Mouse (Mus musculus): ENCODE results near the gene Sema5a. TPM values are rescaled to one million over a fixed set of nuclear protein-coding genes. Genes with fewer than 3 reads are reported as not detected.

Sema5a gene
- total RNA-seq, 4 experiments from 2014 or later, result 1.2 to 2.3 (median 1.9) TPM

- DNase-seq (ENCODE audit: low spot score in 2 of 2), result no peak
Observed at GRCm38 (mm10) chr15:32247281-32247680, 2.7 kb downstream of the Sema5a start.

DNA sequence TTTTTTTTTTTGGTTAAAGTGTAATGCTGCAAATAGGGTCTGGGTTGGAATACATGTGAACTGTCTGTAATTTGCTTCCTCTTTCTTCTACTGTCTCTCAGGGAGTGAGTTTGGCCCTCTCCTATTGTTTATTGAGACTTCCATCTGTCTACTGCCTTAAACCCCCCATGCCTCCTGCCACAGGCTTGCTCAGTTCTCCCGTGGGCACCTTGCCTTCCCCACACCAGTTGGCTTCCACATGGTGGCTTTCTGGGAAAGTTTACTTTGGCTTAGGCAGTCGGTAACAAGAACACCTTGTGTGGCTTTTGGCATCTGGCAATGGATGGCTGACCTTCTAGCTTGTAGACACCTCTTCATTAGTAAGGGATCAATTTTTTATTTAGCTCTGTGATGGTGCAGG lies 10.2 kb downstream of the Sema5a start:
- DNase-seq (ENCODE audit: low spot score in 2 of 2), result no peak

DNA sequence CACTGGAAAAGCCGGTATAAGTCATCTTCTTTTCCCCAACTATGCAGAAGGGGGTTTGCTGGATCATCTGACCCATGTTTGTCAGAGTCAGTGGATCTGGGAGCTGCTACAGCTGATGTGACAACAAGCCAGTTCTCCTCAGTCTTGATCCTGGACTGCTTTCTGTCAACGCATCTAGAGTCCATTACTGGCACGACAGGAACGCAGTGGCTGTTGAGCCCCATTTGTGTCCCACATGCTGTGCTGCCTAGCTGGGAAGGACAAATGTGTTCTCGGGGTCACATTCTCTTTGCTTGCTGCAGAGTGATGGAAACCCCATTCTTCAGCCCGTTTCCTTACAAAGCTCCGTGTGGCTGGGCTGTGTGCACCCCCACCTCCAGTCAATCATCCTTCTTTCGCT lies 12.7 kb downstream of the Sema5a start:
- DNase-seq (ENCODE audit: low spot score in 2 of 2), result no peak

DNA sequence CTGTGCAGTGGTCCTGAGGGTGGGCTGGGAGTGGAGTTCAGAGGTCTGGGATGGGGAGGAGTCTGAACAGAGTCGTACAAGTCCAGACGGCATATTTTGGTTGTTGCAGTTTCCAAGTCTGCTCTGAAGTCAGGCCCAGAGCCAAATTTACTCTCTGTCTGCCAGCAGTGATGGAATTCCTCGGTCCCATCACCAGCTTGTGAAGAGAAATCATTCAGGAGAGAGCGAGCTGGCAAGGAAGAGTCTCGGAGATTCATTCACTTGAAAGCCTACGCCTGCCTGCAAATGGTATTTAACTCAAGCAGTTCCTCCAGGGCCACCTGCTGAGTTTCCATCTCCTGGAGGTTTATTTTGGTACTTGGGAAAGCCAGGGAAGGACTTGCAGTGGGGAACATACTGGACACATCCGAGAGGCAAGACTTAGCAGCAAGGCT lies 13.3 kb downstream of the Sema5a start:
- no peak for DNase-seq (ENCODE audit: low spot score in 2 of 2)

DNA sequence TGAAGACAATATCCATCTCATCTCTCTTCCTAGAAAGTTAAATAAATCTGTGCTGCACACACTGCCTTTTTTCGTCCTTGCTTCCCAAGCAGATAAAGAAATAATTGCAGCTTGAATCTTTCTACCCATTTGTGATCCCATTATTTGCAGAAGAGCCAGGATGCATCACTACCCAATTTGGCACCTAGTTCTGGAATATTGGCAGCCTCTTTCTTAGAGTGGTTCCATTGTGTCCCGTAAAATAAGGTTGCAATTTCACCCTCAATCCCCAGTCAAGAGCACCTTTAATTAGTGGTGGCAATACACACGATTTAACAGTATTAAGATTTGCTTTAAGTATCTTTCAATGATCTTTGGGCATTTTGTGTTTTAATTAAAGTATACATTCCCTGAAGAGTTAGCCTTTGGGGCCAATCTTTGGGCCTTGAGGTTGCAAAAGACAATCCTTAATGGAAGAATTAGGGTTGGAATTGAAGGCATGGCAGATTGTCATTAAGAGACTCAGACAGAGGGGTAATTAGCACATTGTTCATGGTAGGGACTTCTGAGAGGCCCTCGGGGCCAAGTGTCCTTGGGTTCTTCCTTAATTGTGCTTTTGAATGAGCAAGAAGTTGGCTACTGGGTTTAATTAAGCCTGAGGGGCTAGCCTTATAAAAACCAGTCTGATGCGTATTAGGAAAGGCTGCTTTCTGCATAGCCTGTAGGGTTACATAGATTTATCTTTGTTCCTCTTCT lies 14.9 kb downstream of the Sema5a start:
- DNase-seq (ENCODE audit: low spot score in 2 of 2), result no peak

- DNase-seq (ENCODE audit: low spot score in 2 of 2), result no peak
Observed at GRCm38 (mm10) chr15:32260942-32261341, 16.3 kb downstream of the Sema5a start.

DNA sequence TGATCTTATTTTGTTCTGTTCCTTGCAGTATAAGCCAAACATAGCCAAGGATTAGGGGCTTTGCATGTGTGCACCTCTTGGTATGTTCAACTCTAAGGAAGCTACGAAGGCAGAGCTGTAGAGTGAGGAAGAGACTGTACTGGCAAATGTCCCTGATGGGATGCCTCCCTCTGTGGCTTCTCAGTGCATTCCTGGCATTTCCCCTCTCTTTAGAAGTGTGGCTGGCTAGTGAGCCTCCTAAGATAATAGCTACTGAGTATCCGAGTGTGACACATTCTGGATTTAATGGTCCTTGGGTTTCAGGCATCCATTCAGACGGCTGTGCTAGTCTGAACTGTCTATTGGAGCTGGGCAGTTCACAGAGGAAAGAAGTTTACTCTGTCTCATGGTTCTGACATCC lies 19.0 kb downstream of the Sema5a start:
- no peak for DNase-seq (ENCODE audit: low spot score in 2 of 2)

DNA sequence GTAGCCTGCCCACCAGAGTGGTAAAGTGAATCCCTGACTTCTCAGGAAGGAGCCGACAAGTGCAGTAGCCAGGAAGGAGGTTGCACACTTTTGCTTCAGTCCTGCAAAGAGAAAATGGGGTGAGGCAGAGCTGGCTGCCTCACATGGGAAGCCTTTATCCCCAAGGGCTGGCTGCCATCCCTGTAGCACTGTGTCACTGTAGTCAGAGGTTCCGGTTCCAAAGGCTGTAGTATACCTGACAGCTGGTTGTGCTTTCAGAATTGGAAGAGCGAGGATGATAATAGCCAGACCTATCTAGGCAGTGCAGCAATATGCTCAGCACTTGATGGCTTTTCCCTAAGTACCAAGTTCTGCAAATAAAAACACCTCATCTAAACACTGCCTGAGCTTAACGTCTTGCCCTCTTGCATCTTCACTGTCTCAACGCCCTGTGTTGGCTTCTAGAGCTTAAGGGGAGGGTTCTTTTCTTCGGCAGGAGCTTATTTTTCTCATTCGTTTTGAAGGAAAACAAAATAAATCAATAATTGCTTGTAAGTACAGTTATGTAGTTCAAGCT lies 20.3 kb downstream of the Sema5a start:
- DNase-seq (ENCODE audit: low spot score in 2 of 2), result no peak

DNA sequence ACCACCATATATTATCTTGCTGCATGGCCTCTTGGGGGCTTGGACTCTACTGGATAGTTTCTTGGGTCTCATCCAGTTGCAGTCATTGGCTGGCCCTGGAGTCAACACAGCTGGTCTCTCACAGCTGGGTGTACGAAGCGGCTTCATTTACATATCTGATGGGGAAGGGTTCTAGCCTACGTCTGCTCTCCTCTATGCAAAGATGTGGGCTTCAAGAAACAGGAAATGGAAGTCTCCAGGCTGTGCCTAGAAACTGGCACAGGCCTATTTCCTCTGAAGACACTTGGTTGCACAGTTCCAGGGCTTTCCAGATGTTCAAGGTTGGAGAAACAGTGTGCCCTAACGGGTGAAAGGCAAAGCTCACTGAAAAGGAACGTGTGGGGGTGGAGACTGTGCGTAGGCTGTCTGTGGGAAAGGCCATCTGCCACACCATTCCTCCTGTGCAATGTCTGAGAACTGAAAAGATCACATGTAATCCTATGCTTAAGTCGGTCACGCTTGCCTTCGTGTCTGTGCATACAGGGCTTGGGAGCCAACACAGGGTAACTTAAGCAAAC lies 20.8 kb downstream of the Sema5a start:
- no peak for DNase-seq (ENCODE audit: low spot score in 2 of 2)

DNA sequence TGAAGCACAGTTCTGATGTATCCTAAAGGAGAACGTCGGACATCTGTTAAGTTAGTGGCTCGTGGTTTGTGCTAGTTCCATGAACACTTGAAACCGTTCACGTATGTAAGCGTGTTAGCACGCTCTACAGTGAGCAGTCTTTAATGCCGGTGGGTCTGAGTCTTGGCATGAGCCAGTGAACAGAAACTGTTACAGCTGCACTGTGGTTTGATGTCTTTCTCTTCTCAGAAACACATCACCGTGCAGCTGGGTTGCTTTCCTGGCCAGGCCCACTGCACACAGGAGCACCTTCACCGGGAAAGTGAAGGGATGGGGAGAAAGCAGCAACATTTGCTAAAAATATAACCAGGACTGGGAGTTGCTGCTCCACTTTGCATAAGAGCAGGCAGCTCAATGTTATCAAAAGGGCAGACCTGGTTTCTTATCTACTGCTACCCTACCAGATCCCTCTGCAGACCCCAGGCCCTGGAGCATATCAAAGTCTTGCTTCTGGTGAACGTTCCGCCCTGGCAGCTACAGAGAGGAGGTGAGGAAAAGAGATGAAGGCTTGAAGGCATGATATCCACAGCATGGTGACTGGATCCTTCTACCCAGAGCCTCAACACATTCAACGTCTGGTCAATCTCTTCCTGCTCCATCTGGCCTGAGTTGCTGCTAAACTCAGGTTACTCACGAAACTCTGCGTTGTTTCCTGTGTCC lies 21.7 kb downstream of the Sema5a start:
- no peak for DNase-seq (ENCODE audit: low spot score in 2 of 2)

GRCm38 (mm10) chr15:32270106-32270505 lies 25.5 kb downstream of the Sema5a start:
- no peak for DNase-seq (ENCODE audit: low spot score in 2 of 2)

DNA sequence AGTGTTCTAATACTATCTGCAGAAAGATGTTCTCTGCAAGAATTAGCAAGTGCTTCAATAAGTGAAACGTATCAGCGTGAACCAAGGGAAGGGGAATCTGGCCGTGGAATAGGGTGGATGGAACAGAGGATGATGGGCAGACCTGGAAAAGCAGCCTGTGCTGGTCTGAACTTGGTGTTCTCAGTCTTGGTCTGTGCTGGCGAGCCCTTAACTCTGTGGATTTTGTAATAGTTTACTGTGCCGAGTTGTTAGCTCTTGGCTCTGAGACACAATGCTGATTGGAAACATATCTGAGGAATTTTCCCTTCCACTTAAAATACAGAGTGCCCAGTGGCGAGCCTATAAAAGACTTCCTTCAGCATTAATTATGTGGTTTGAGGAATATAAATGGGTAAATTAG lies 29.3 kb downstream of the Sema5a start:
- no peak for DNase-seq (ENCODE audit: low spot score in 2 of 2)

GRCm38 (mm10) chr15:32275020-32275419 lies 30.4 kb downstream of the Sema5a start:
- DNase-seq (ENCODE audit: low spot score in 2 of 2), result no peak

GRCm38 (mm10) chr15:32278600-32278999 lies 34.0 kb downstream of the Sema5a start:
- DNase-seq (ENCODE audit: low spot score in 2 of 2), result no peak

DNA sequence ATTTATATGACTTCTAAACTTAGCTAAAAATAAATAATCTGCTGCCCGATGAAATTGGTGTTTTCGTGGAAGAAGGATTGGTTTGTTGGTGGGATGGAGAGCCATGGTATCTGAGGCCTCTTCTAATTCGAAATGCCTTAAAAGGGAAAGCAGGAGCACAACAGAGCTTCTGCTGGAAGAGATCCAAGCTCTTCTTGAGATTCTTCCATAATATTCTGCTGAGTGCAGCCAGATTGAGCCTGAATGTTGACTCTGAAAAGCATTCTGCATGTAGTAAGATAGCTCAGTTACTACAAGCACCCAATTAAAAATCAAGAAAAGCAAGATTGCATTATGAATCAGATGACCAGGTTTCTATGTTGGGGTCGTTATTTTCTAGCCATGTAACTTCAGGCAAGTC lies 36.8 kb downstream of the Sema5a start:
- no peak for DNase-seq (ENCODE audit: low spot score in 2 of 2)

DNA sequence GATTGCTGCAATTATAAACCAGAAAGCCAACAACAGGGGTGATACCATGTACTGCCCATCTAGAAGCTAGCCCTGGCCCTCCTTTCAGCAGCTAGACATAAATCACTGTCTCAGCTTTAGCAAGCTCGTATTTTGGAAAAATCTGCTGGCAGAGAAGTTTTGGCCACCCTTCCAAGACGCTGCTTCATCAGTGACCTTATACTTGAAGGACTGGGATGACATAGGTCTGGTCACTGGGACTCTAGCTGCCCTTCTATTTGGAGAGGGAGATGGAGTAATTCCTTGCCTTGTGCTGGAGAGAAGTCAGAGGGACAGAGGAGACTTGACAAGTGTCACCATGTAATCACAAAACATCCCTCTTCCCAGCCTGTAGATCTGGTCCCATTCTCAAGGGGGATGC lies 40.1 kb downstream of the Sema5a start:
- no peak for DNase-seq (ENCODE audit: low spot score in 2 of 2)

DNA sequence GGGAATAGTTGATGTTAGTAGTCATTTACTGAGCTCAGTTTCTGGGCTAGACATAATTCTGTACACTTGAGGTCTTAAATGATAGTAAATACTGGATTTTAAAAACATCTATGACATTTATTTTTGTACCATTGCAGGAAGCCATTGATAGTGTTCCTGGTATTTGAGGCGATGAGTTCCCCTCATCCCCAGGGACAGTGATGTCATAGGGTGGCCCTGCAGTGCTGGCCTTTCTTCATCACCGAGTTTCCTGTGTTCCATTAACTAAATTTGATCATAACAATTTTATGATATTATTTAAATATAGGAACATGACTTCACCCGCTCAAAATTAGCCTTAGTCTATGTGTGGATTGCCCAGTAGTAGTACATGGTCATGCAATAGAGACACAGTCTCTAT lies 41.7 kb downstream of the Sema5a start:
- DNase-seq (ENCODE audit: low spot score in 2 of 2), result no peak

DNA sequence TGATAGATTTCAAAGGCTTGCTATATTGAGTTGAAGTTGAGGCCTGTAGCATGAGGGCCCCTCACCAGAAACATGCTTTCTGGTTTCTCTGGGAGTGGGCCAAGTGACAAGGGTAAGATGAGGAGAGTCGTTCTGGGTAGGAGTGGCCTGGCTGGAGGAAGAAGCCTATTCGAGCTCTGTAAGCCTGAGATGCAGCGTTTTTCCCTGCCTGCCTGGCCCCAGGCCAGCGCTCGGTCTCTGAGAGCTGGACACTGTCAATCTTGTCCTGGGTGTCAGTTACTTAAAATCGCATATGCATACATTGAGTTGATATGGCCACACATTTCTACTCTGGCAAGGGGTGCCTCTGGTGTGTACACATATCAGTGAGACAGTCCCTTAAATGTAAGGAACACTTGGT lies 43.9 kb downstream of the Sema5a start:
- peak in 1 of 2 experiments; percentile 10 for DNase-seq (ENCODE audit: low spot score in 2 of 2)

DNA sequence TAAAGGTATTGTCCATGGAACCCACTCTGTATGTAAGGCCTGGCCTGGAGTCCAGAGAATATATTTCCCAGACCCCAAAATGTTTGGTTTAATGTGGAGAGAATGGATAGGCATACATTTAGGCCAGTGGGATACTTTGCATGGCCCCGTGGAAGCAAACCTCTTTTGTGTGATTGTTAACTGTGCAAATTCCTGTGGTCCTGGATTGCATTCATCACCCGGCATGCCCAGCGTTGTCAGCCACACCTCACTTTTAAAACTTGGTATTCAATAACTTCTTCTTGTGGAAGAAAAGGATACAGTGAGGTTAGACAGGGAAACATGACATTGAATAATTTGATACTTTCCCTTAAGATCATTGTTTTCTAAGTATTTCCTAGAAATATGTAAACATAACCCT lies 46.4 kb downstream of the Sema5a start:
- no peak for DNase-seq (ENCODE audit: low spot score in 2 of 2)

DNA sequence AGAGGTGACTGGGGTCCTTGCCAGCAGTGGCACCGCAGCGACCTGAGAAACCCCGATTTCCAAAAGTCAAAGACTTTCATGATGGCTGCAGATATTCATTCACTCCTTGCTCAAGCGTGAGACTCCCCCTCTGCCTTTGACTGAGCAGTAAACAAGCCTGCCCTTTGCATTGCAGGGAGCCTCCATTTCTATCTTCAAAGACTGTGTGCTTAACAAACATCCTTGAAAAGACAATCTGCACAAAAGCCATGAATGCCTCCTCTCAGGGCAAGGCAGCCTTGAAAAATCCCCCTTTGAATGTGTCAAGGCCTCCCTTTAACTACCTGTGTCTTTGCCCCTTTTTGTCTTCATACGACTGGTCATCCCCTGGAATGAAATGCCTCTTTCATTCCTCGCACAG lies 51.9 kb downstream of the Sema5a start:
- DNase-seq (ENCODE audit: low spot score in 2 of 2), result no peak

- no peak for DNase-seq (ENCODE audit: low spot score in 2 of 2)
Observed at GRCm38 (mm10) chr15:32297266-32297665, 52.7 kb downstream of the Sema5a start.

DNA sequence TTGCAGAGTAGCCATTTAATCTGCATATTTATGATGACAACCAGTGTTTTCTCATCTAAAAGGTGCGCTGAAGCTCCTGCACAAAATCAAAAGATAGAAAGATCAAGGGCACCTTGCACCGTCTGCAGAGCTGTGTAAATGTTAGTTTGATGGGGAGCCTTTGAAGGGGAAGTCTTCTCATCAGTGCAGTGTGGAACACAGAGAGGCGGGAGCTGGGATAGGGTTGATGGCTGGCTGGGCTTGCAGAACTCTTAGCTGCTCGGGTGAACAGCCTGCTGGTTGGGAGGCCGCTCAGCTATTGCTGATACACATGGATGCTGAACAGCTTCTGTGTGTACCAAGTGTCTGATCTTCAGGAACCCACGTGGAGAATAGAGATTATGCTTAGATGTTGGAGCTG lies 53.9 kb downstream of the Sema5a start:
- no peak for DNase-seq (ENCODE audit: low spot score in 2 of 2)

DNA sequence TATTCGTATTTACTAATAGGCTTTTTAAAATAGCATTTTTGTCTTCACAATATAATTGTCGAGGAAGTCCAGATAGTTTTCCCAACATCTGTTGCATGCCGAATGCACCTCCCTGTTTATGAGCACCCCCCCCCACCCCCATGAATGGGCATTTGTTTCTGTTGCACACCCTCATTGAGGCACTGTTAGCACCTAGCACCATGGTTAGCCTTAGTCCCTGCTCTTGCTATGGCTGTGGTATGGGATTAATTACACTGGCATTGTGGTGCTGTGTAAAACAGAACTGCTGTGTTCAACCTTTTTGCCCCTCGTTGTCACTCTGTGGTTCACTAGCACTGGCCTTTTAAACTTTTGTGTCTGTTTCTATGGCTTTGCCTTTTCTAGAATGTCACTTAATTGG lies 56.4 kb downstream of the Sema5a start:
- DNase-seq (ENCODE audit: low spot score in 2 of 2), result no peak
